Mouse (Mus musculus): ENCODE measurements around the gene Samm50. TPM values are rescaled to one million over a fixed set of nuclear protein-coding genes. Genes with fewer than 3 reads are reported as not detected.
A peak's percentile ranks its signal among the peaks of the same experiment; 100 is the strongest.

Samm50 gene
- polyA plus RNA-seq, 1 experiment = not detected

DNA sequence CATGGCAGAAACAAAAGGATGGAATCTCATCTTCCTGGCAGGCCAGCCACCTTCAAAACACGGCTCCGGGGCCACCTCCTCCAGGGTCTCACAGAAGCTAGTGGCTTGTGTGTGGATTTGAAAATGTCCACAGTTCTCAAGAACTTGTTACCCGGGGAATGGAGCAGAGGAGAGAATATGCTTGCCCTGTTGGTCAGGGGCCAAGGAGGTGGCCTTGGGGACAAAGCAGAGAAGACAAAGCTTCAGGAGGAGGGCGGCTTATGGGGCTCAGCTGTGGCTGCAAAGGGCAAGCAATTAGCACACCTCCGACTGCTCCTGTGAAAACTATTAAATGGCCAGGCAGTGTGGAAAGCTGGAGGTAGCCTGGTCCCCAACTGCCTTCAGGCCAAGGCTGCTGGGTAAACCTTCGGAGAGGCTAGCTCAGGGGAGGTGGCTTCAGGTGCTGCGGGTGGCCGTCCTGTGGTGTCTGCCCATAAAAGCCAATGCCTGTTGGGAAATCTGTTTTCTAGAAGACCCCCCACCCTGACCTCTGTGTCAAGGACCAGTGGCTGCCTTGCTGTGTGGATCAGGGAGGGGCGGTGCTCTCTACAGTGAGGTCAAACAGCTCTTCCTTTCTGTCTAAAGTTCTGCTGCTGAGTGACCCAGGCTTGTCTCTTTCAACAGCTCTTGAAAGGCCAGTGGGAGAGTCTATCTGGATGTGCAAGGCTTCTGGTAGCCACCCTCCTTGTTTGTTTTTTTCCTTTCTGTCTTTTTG is 66.7 kb downstream of the Samm50 start:
- 87% methylated on average over 9 of the region's 9 CpGs for WGBS
- TF ChIP-seq CTCF (IDR thresholded peaks at IDR 0.05; ENCODE audit: insufficient read depth, low read depth, low read length) = no peak
- TF ChIP-seq POLR2A (IDR thresholded peaks at IDR 0.05; ENCODE audit: insufficient read depth, low read depth, low read length) = no peak
- Histone ChIP-seq H3K27ac (ENCODE audit: insufficient read depth, low read depth, low read length) (no peak overlapping the region), H3K4me3 (ENCODE audit: insufficient read depth, low read depth, low read length) (no peak overlapping the region), H3K4me1 (ENCODE audit: control insufficient read depth, insufficient read depth, low read length) (peaks cover 13% of the 10 kb centered on the region)

DNA sequence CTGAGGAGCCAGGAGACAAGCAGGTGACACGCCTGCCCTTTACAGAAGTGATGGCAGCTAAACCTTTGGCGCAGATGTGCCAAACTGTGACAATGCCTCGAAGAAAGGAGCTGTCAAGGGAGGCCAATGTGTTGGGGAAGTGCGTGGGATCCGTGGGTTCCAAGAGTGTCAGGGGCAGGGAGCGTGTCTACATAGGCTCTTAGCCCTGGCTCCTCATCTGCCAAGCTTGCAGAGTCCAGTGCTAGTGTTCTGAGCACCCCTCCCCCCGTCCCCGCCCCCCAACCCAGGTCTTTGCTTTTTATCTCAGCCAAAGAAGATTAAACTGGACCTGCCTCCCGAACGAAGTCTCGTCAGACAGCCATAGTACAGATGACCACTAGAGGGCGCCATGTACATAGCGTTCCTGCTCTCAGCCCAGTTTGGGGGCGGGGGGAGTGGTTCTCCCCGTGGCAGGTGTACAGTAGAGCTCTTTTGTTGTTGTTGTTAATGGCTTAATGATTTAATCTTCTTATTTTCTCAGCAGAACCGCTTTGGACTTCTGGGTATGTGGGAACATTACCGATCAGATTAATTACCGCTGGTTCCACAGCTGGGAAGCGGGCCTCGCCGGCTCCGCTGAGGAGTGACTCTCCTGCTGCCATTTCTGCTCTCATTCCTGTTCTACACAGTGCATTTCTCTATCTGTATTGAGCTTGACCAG is 68.2 kb downstream of the Samm50 start:
- Histone ChIP-seq H3K4me1 (ENCODE audit: control insufficient read depth, insufficient read depth, low read length) (peaks cover 16% of the 10 kb centered on the region), H3K27ac (ENCODE audit: insufficient read depth, low read depth, low read length) (peak overlapping the region; percentile 71; the same call in 1 of the 2 replicates), H3K4me3 (ENCODE audit: insufficient read depth, low read depth, low read length) (peak overlapping the region; percentile 19; the same call in 1 of the 2 replicates)
- peak; percentile 74; the same call in 1 of the 2 replicates for TF ChIP-seq CTCF (IDR thresholded peaks at IDR 0.05; ENCODE audit: insufficient read depth, low read depth, low read length)
- TF ChIP-seq POLR2A (IDR thresholded peaks at IDR 0.05; ENCODE audit: insufficient read depth, low read depth, low read length) = no peak
- WGBS = 19% methylated on average over 22 of the region's 22 CpGs

DNA sequence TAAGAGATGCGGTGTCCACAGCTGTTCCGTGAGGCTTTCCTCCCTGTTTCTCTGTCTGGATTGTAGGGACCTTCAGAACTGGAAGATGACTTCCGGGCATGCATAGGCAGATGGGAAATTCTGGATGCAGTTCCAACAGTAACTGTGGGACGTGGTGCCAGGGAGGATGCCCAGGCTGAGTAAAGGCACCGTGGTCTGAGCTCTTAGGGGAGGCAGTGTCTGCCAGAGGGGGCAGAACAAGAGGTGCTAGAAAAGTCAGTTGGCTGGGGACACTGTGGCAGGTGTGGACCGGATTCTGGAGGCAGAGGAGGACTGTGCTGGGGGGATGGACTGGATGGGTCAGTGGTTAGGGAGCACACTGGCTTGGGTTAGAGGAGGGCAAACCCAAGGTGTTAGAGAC is 70.6 kb downstream of the Samm50 start:
- peaks cover 35% of the 10 kb centered on the region for H3K4me1 ChIP-seq (ENCODE audit: control insufficient read depth, insufficient read depth, low read length)
- TF ChIP-seq POLR2A (IDR thresholded peaks at IDR 0.05; ENCODE audit: insufficient read depth, low read depth, low read length) (no peak), CTCF (IDR thresholded peaks at IDR 0.05; ENCODE audit: insufficient read depth, low read depth, low read length) (no peak)
- WGBS = 87% methylated on average over 6 of the region's 6 CpGs
- H3K4me3 ChIP-seq (ENCODE audit: insufficient read depth, low read depth, low read length) = no peak overlapping the region
- H3K27ac ChIP-seq (ENCODE audit: insufficient read depth, low read depth, low read length) = no peak overlapping the region

DNA sequence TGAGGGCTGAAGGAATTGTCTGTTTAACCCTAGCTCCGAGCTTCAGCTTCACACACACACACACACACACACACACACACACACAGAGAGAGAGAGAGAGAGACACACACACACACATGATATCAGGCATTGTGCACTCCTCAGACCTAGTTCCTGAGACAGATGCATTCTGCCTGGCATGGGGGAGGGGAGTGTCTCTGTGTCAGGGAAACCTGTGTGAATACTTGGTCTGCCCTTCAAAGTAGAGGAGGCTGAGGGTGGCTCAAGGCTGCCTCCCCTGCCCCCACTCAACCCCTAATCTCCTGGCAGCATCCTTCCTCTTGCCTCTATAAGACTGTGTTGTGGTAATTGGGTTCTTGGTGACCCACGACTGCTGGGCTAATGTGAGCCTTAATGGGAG is 71.5 kb downstream of the Samm50 start:
- H3K27ac ChIP-seq (ENCODE audit: insufficient read depth, low read depth, low read length) = no peak overlapping the region
- WGBS = 76% methylated on average over 2 of the region's 2 CpGs
- H3K4me1 ChIP-seq (ENCODE audit: control insufficient read depth, insufficient read depth, low read length) = peaks cover 36% of the 10 kb centered on the region
- no peak overlapping the region for H3K4me3 ChIP-seq (ENCODE audit: insufficient read depth, low read depth, low read length)
- TF ChIP-seq POLR2A (IDR thresholded peaks at IDR 0.05; ENCODE audit: insufficient read depth, low read depth, low read length) (no peak), CTCF (IDR thresholded peaks at IDR 0.05; ENCODE audit: insufficient read depth, low read depth, low read length) (no peak)

DNA sequence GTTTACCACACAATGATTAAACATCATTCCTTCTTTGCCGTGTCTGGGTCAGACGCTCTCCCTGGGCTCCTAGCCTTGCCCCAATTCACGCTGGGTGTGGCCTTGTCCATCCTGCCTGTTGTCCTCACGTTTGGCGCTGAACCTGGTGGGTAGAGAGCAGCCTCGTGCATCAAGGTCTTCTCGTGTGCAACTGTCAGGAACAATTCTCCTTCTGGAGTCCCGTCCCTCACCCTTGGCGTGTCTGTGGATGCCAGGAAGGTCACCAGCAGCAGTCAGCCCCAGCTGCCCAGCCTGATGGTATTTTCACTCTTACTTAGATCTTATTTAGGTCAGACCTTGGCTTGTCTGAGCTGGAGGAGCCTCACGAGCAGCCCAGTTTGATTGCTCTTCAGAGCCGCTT is 73.1 kb downstream of the Samm50 start:
- H3K4me3 ChIP-seq (ENCODE audit: insufficient read depth, low read depth, low read length) = no peak overlapping the region
- 83% methylated on average over 11 of the region's 11 CpGs for WGBS
- H3K4me1 ChIP-seq (ENCODE audit: control insufficient read depth, insufficient read depth, low read length) = peaks cover 34% of the 10 kb centered on the region
- no peak overlapping the region for H3K27ac ChIP-seq (ENCODE audit: insufficient read depth, low read depth, low read length)
- TF ChIP-seq POLR2A (IDR thresholded peaks at IDR 0.05; ENCODE audit: insufficient read depth, low read depth, low read length) (no peak), CTCF (IDR thresholded peaks at IDR 0.05; ENCODE audit: insufficient read depth, low read depth, low read length) (no peak)

DNA sequence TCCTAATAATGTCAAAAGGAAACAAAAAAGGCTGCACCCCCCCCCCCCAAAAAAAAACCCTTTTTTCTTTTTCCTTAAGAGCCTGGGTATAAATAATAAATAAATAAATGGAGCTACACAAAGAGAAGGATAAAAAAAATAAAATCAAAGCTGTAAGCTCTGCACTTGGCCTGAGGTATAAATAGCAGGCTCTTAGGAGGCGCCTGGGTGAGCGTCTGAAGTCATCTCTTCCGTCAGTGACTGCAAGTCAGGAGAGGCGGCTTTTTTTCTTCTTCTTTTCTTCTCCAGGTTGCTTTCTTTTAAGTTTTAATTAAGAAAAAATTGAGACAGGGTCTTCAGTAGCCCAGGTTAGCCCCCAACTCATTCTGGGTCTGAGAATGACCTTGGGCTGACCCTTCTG is 74.2 kb downstream of the Samm50 start:
- Histone ChIP-seq H3K4me1 (ENCODE audit: control insufficient read depth, insufficient read depth, low read length) (peaks cover 26% of the 10 kb centered on the region), H3K4me3 (ENCODE audit: insufficient read depth, low read depth, low read length) (no peak overlapping the region), H3K27ac (ENCODE audit: insufficient read depth, low read depth, low read length) (no peak overlapping the region)
- TF ChIP-seq CTCF (IDR thresholded peaks at IDR 0.05; ENCODE audit: insufficient read depth, low read depth, low read length) (no peak), POLR2A (IDR thresholded peaks at IDR 0.05; ENCODE audit: insufficient read depth, low read depth, low read length) (no peak)
- 33% methylated on average over 4 of the region's 4 CpGs for WGBS

Other genes with a start within 250 kb of the Samm50 start
- gene Efcab6, start 126.9 kb upstream of the Samm50 start, polyA plus RNA-seq (2012; ENCODE audit: insufficient read depth, insufficient read length, low replicate concordance, missing spikeins) = not detected in 2 replicates
- gene Sult4a1, start 86.5 kb upstream of the Samm50 start, polyA plus RNA-seq (2012; ENCODE audit: insufficient read depth, insufficient read length, low replicate concordance, missing spikeins) = not detected in 2 replicates
- gene Pnpla5, start 69.1 kb upstream of the Samm50 start, polyA plus RNA-seq (2012; ENCODE audit: insufficient read depth, insufficient read length, low replicate concordance, missing spikeins) = not detected in 2 replicates
- gene Pnpla3, start 24.4 kb upstream of the Samm50 start, polyA plus RNA-seq (2012; ENCODE audit: insufficient read depth, insufficient read length, low replicate concordance, missing spikeins) = not detected in 2 replicates
- not detected in 2 replicates for gene Parvb, start 39.8 kb downstream of the Samm50 start, polyA plus RNA-seq (2012; ENCODE audit: insufficient read depth, insufficient read length, low replicate concordance, missing spikeins)
- gene Parvg, start 131.8 kb downstream of the Samm50 start, polyA plus RNA-seq (2012; ENCODE audit: insufficient read depth, insufficient read length, low replicate concordance, missing spikeins) = not detected in 2 replicates